Mouse (Mus musculus): ENCODE measurements around the gene Txlna. TPM values are rescaled to one million over a fixed set of nuclear protein-coding genes. Genes with fewer than 3 reads are reported as not detected.

Gene Txlna
- total RNA-seq, 2 experiments from 2014 or later: 40.9 to 106 TPM

DNA sequence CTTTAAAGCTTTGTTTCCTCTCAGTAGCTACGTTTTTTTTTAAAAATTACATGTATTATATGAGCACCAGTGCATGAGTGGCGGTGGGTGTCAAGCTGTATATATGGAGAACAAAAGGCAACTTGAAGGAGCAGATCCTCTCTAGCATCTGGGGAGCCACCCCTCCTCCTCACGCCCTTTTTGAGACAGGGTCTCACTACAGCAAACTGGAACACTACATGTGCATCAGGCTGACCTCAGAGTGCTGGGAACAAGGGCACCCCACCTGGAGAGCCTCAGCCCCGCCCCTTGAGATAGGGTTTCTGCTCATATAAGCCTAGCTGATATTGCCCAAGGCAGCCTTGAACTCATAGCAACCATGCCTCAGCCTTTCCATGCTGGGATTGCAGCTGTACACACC is 15.4 kb downstream of the Txlna start:
- no peak for ATAC-seq (replicated peaks; ENCODE audit: poor library complexity, severe bottlenecking)

DNA sequence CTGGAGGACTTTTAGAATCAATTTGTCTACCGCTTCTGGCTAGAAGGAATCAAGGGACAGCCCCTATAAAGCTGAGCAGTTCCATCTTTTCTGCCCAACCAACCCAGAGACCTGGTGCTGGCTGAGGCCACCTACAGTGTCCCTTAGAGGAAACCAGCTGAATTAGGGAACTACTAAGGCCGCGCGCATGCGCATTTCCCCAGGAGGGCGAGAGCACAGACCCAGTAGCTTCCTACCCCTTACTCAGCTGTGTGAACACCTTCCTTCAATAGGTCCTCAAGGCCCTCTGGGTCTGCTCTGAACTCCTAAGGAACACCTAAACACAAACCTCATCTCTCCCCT is 15.9 kb downstream of the Txlna start:
- ATAC-seq (replicated peaks; ENCODE audit: poor library complexity, severe bottlenecking): peak; percentile 55

DNA sequence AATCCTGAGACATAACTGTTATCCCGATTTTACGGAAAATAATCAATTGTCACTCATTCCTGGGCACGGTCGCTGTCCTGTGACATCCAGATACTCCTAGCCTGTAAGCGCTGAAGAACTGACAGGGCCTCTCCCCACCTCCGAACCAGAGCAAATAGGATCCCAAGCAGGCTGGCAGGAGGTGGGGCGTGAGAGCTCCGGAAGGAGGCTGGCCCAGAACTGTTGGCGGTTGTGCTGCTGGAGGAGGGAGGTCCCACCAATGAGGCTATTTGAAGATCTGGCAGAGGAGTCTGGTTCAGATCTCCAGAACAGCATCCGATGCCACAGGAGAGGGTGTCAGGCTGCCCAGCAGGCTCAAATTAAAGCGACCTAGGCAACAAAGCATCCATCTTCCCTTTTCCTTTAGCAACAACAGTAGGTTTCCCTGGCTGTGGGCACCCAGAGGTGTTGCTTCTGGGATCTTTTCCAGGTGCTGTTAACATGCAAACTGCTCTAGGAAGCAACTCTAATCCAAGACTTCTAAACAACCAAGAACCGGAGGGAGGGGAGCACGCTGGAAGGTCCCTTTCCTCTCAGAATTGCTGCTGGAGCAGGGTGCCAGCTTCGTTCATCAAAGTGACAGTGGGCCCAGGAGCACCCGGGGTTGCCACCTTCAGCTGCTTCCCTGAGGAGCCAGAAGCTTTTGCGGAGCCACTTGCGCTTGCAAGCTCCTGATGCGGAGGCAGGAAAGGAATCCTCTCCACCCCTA is 16.4 kb downstream of the Txlna start:
- ATAC-seq (replicated peaks; ENCODE audit: poor library complexity, severe bottlenecking): peak; percentile 87

DNA sequence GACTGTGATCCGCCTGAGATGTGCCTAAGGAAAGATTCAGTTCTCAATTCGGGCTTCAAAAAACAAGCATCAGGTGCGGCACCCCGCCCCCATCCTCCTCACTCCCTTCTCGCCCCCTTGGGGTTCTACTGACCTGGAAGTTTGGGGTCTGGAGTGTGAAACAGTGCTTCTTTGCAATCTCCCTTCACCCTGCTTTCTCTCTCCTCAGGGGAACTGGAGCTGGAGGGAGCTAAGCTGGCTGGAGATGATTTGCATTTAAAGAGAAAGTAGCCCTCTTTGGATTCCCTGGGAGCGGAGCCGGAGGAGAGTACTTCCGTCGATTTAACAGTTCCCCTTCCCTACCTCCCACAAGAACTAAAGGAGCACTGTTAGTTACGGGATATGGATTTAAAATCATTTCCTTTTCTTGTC is 17.2 kb downstream of the Txlna start, which contains the start of gene Ccdc28b:
TSS of gene Ccdc28b (minus strand) at position 267 of the 411 bp plus-strand sequence.
- ATAC-seq (replicated peaks; ENCODE audit: poor library complexity, severe bottlenecking): peak; percentile 4

DNA sequence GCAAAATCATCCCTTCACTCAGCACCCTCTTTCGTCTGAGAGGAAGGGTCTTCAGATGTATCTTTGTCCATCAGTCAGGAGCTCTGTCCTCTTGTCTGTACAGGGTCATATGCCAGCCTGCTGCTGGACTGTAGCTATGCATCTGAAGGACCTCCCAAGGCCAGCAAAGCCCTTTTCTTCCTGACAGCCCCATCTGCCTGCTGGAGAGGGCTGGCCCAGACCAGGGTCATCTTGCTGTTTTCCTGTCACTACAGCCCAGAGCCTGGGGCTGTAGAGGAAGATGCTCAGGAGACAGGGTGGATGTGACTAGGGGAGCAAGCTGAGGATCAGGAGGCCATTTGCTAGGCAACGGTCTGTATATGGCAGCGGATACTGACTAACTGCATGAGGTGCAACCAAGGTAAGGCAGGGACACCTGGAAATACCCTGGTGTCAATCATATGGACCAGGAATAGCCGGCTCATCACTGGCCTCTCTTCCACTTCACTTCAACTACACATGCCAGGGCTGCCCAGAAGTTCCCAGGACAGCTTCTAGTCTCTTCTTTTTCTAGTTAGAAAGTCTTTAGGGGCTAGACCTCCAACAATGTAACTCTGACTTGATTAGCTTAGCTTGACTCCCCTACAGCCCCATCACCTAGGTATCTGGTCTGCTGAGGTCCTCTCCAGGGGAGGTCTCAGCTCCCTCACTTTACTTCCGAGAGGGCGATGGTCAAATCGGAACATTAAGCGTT is 17.9 kb downstream of the Txlna start:
- no peak for ATAC-seq (replicated peaks; ENCODE audit: poor library complexity, severe bottlenecking)

DNA sequence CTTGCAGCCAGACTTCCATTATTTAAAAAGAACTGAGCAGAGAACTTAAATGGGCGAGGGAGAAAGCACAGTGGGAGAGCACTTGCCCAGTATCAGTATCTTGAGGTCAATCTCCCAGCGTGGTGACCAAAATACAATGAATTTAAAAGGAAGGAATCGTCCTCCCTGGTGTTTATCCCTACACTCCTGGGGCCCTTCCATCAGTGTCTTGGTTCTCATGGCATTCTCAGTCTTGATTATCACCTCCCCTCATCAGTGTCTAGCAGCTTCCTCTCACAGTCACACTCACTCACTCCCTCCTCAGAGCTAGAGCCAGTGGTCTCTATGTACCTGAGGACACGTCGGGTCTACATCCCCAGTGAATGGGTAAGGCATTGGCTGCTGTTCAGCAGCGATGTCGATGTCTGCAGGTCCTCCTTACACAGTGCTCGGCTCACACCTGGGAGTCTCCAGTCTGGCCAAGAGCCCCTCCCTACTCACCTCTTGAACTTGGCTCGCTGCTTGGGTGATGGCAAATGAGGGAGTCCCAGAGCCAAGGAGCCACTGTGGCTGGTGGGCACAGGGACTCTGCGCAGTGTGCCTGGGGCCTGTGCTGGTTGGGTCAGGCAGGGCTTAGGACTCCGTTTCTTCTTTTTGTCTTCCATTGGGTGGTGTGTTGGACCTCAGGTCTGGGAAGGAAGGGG is 18.6 kb downstream of the Txlna start:
- no peak for ATAC-seq (replicated peaks; ENCODE audit: poor library complexity, severe bottlenecking)

DNA sequence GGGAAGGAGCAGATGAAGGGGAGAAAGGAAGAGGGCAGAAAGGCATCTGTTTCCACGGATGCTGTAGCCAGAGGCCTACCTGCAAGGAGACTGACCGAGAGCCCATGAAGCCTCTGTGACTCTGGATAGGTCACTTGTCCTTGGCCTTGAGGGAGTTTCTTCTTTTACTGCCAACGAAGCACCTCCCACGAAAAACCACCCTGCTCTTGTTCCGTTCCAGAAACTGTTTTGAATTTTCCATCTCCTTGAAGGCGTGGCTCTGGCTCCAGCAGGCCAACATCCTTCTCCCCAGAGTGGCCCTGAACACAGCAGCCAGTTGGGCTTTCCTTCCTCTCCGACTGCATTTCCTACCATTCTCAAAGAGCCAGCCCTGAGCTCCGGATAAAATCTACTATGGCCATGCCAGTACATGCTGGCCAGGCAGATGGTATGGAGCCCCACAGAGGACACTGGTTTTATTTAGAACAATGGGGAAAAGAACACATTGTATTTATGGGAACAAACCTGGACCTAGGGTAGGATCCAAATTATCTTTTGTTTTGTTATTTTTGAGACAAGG is 19.5 kb downstream of the Txlna start:
- no peak for ATAC-seq (replicated peaks; ENCODE audit: poor library complexity, severe bottlenecking)

DNA sequence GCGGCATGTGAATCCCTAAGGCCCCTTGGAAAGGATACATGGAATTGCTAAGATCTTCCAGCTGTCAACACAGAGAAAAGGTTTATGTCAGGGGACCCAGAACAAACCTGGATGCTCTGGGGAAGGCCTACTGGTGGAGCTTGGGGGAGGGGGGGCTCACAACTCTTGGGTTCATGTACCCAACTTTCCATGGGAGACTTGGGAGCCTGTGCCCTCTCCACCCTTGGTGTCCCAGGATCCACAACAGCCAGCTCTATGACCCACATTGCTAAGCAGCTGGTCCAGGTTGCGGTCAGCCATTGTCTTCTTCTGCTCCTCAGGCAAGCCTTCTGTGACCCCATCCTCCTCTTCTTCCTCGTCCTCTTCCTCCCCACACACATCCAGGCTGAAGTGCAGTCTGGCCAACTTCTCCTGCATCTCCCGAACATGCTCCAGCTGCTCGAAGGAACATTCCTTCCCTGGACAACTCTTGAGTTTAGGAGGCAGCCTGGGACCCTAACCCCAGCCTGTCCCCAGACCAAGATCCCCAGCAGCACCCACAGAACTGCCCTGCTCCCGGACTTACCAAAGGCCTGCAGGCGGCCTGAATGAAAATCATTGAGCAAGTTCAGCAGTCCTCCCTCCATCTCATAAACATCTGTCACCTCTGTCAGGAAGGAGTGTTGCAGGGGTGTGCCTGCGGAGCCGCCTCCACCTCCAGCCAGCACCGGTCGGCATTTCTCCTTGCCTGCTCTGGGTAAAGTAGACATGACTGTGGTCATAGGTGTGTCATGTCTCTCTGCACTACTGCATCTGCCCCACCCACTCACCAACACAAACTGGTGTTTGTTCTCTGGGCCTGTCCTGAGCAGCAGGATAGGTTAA is 20.2 kb downstream of the Txlna start:
- no peak for ATAC-seq (replicated peaks; ENCODE audit: poor library complexity, severe bottlenecking)

DNA sequence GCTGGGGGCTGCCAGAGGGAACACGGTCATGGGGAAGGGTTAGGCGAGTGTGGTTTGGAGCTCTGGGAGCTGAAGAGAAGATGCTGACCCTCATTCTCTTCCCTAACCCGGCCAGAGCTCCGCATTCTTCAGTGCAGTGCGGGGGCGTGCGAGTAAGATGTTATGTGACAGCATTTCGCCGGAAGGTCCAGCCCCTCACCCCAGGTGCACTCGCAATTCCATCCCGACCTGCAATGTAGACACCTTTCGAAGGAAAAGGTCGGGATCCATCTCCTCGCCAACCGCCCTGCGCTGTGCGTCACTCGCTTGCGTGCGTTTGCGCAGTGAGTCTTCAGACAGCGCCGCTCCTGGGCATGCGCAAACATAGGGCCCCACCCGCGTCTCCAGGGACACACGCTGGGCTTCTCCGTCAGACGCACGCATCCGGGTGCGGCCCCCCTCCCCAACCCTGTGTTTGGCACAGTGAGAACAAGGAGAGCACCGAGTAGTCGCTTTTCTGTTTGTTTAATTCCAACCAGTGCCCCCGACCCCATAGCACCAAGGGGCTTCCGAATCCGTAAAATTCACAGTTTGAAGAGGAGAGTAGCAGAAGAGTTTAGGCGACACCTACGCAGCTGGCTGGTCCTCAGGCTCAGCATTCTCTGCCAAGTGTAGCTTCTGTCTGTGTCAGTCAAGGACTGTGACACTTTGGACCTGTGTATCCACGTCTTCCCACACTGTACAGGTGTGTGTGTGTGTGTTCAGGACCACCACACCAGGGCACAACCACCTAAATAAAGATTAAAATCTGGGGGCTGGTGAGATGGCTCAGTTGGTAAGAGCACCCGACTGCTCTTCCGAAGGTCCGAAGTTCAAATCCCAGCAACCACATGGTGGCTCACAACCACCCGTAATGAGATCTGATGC is 21.8 kb downstream of the Txlna start, which contains the start of gene Iqcc:
TSS of gene Iqcc (minus strand) at position 314 of the 906 bp plus-strand sequence.
- ATAC-seq (replicated peaks; ENCODE audit: poor library complexity, severe bottlenecking): peak; percentile 85

DNA sequence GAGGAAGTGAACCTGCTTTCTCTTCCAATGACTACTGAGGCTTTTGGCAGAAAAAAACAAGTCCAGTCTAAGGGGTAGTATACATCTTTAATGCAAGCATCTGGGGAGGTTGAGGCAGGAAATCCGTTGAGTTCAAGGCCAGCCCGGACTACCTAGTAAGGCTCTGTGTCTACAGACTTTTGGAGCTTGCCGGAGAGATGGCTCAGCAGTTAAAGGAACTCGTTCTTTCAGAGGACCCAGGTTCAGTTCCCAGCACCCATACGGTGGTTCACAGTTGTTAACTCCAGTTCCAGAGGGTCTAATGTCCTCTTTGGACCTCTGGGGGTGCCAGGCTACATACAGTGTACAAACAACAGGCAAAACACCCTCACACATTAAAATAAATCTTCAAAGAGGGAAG is 22.8 kb downstream of the Txlna start:
- ATAC-seq (replicated peaks; ENCODE audit: poor library complexity, severe bottlenecking): no peak

DNA sequence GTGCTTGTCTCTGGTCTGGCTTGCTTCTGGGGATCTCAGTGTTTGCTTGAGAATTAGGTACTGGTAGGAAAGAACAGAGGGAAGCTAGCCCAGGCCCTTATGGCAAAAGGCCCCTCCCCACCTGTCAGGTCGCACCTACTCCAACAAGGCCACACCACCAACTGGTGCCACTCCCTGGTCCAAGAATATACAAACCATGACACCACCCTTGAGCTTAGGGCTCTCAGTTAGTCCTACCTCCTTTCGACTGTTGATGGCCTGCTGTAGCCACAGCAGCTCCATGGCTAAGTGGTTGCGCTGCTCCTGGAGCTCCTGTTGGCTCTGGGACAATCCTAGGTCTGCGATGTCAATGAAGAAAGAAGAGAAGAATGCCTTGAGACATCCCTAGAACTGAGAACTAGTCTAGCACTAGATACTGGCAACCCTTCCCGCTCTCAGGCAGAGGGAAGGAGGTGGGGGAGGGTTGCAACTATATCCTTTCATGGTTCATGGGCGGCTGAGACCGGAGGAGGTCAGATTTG is 23.7 kb downstream of the Txlna start:
- ATAC-seq (replicated peaks; ENCODE audit: poor library complexity, severe bottlenecking): no peak

DNA sequence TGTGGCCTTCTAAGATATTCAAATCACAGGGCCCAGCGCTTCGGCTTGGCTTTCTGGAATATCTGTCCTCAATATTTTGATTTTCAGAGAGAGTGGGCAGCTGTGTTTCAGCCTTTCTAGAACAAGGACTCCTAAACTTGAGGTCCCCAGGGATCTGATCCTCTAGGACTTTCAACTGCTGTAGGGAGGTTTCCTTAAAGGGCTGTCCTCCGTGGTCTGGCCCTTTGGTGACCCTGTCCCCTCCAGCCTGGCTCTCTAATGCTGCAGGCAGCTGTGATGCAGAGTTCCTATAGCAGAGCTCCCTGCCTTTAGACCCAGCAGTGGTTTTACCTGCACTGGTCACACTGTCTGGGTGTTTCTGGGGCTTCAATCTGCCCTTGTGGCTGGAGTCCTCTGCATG is 24.2 kb downstream of the Txlna start:
- no peak for ATAC-seq (replicated peaks; ENCODE audit: poor library complexity, severe bottlenecking)

DNA sequence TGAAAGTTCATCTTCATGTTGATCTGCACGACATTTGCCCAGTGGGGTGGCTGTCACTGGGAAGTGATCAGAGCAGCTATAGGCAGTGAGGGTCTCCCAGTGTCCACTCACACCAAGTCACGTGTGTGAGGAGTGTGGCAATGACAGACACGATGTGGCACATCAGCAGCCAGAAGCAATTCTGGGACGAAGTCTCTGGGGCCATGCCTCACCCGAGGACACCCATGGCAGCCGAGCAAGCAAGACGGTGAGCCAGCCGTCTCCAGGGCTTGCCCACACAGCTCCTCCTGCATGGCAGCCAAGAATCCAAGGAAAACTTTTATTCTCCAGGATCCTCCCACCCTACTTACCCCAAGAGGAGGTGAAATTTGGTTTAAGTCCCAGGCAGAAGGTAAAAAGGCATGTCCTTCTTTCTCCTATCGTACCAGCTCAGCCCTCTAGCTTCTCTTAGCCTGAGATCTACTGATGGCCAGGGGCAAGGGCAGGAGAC is 25.0 kb downstream of the Txlna start:
- ATAC-seq (replicated peaks; ENCODE audit: poor library complexity, severe bottlenecking): no peak

DNA sequence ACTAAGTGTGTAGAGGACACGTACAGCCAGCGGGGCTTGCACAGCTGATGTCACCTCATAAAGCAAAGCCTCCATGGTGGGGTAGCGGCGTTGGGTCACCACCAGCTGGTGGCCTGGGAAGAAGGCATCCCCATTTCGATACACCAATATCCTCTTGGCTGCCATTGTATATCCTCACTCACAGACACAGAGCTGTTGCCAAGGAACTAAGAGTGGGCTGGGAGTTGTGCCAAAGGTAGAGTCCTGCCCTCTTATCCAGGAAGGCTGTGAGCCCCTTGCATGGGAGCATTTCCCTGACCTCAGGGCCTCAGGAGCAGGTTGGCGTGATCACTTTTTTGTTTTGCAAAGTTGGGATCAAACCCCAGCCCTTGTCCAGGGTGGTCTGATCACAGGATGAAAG is 26.8 kb downstream of the Txlna start, which contains the start of gene Dcdc2b:
TSS of gene Dcdc2b (minus strand) at position 165 of the 400 bp plus-strand sequence.
- no peak for ATAC-seq (replicated peaks; ENCODE audit: poor library complexity, severe bottlenecking)

DNA sequence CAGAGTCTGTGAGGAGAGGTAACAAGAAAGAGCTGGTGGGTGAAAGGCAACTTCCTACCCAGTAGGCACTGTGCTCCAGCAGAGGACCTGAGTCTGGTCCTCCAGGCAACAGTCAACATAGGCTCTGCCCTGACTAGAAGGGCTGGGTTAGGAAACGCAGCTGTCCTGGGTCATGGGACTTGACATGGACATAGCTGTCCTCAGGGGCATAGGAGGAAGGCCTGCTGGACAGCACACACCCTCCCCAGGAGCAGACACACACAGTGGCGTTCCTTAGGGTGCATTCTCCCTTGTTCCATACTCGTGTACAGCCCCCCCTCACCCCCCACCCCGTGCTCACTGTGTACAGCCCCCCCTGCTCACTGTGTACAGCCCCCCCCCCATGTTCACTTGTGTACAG is 30.4 kb downstream of the Txlna start:
- no peak for ATAC-seq (replicated peaks; ENCODE audit: poor library complexity, severe bottlenecking)

DNA sequence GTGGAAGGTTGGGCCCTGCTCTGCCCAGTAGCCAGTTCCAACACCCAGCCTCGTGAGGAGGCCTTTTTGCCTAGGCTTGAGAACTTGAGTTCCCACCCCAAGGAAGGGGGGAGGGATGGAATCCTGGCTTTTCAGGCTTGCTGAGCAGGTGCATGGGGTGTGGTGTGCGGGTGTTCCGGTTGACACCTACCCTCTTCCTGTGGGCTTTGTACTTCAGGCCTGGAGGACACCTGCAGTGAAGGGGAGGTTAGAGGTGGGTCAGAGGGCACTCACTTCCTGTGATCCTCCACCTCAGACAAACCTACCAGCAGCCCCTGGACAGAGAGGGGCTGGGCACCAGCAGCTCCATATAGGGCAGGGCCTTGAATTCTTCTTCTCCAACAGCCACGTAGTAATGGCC is 30.8 kb downstream of the Txlna start:
- ATAC-seq (replicated peaks; ENCODE audit: poor library complexity, severe bottlenecking): no peak

DNA sequence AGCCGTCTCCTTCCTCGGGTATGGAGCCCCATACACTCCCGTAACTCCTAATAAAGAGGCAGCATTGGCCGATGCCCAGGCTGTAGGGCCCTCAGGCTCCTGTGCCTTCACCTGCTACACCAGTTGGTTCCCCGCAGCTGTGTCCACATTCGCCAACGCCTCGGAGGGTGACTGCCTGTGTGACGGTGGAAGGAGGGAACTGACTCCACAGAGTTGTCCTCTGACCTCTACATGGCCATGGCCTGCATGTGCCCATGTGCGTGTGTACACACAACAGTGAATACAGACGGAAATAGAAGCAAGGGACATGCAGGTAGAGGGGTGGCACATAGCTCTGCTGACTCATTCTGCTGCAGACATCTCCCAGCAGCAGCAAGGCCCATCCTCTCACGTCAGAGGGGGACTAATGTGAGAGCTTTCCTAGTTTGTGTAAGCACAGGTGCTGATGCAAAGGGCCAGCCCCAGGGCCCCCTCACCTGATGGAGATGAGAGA is 31.7 kb downstream of the Txlna start:
- ATAC-seq (replicated peaks; ENCODE audit: poor library complexity, severe bottlenecking): no peak

DNA sequence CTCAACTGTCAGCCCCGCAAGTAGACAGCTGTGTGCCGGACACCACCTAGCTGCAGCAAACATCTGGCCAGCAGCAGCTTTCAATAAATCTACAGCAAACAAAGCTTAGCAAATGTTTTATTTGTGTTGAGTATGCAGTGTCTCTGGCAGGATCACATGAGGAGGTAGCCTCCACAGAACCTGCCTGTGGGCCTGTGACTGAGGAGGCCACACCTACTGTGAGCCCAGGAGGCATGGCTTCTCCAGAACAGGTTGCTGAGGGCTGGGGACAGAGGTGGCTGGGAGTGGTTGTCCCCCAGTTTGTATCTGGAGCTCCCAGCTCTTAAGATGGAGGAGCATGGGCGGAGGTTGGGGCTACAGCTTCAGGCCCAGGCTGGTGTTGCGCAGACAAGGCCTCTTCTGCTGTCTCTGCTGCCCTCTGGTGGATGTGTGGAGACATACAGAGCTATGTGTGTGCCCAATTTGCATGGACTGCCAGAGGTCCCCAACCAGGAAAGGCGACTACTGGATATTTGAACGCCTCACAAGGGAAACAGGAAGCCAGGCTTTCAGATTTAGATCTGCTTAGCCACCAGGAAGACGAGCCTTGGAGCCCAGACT is 32.3 kb downstream of the Txlna start:
- peak; percentile 96 for ATAC-seq (replicated peaks; ENCODE audit: poor library complexity, severe bottlenecking)

Data from granulocyte monocyte progenitor cell, adult 5-6 weeks (primary cell).